Mouse (Mus musculus) B cell, adult 2 months (primary cell): Measurements from ENCODE around the gene Cd38.

Source experiments
- DNase-seq, 2 experiments: peaks; one replicate each; pipeline ENCODE4 v3.0.0; 2022

Cd38 gene

GRCm38 (mm10) chr5:43948111-43948743, 79.9 kb downstream of the Cd38 start:
- DNase-seq: peak; percentile 86

- DNase-seq: peak; percentile 56 to 60
Measured at GRCm38 (mm10) chr5:43948748-43949275, 80.5 kb downstream of the Cd38 start.

GRCm38 (mm10) chr5:43953241-43953640, 84.9 kb downstream of the Cd38 start:
- DNase-seq: no peak

- no peak for DNase-seq
Measured at GRCm38 (mm10) chr5:43959884-43960440, 91.6 kb downstream of the Cd38 start.

GRCm38 (mm10) chr5:43961056-43961455, 92.7 kb downstream of the Cd38 start:
- no peak for DNase-seq
